Mouse (Mus musculus): ENCODE data around the gene Cntnap5b.
A peak's percentile ranks its signal among the peaks of the same experiment; 100 is the strongest.

Gene Cntnap5b

DNA sequence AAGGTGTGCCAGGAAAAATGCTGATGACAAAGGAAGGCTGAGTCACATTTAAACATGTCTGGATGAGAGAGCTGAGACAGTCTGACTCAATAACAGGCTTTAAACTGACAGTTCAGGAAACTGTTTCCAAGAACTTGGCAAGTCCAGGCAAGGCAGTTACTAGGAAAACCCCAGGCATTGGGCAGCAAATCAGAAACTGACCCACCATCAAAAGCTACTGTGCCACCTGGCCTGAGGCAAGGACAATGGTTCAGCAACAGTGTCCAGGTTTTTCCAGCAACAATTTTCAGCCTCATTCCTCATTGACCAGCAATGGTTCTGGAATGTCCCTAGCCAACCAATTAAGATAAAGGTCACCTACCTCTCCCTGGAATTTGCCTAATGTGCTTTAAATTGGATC lies 399.0 kb downstream of the Cntnap5b start:
- no peak for DNase-seq (ENCODE audit: low spot score in 2 of 2)

DNA sequence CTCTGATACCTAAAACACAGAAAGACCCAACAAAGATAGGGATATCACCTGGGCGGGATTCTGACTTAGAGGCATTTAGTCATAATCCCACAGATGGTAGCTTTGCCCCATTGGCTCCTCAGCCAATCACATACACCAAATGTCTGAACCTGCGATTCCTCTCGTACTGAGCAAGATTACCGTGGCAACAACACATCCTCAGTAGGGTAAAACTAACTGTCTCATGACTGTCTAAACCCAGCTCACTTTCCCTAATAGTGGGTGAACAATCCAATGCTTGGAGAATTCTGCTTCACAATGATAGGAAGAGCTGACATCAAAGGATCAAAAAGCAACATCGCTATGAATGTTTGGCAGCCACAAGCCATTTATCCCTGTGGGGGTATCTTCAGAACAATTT lies 407.5 kb downstream of the Cntnap5b start:
- DNase-seq (ENCODE audit: low spot score in 2 of 2): no peak

DNA sequence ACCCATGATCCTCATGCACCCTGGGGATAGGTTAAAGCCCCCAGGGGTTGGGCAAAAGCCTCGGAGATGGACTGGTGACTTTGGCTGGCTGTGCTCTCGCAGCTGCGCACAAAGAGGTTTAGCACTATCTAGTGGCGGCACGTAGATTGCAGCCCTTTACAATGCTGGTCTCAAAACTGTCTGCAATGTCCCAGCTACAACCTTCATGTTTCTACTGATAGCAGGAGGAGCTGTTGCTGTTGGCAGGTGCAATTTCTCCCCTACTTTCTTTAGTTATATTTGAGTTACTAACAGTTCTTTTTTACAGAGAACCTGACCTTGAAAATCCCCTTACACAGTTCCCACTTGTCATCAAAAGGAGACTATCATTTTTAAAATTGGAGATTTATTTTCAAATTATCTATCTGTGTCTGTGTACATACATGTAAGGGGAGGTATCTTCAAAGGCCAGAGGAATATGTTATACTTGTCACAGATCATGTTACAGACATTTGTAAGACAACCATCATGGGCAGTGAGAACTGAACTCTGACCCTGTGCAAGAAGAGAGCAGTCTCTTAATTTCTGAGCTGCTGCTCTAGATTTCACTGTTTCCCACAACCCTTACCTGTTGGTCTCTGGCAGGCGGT lies 459.5 kb downstream of the Cntnap5b start:
- peak; percentile 7 to 12 for DNase-seq (ENCODE audit: low spot score in 2 of 2)

- no peak for DNase-seq (ENCODE audit: low spot score in 2 of 2)
These were observed 479.4 kb downstream of the Cntnap5b start for GRCm38 (mm10) chr1:100251964-100252363.

GRCm38 (mm10) chr1:100310687-100311086 lies 538.1 kb downstream of the Cntnap5b start:
- no peak for DNase-seq (ENCODE audit: low spot score in 2 of 2)

DNA sequence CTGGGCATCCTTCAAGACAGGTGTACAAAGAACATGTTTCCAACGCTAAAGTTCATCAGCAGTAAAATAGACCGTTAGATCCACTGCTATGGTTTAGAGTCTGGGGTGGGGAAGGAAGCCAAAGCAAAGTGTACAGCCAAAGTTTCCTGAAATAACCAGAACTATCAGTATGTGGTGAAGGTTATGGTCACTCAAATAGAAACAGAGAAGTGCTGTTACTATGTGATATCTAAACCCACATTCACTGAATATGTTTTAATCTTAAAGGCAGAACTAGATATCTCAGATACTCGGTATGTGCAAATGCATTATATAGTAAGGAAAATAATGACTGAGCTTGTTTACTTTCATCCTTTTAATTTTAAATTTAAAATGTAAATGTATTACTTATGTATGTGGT lies 558.5 kb downstream of the Cntnap5b start:
- DNase-seq (ENCODE audit: low spot score in 2 of 2): no peak

DNA sequence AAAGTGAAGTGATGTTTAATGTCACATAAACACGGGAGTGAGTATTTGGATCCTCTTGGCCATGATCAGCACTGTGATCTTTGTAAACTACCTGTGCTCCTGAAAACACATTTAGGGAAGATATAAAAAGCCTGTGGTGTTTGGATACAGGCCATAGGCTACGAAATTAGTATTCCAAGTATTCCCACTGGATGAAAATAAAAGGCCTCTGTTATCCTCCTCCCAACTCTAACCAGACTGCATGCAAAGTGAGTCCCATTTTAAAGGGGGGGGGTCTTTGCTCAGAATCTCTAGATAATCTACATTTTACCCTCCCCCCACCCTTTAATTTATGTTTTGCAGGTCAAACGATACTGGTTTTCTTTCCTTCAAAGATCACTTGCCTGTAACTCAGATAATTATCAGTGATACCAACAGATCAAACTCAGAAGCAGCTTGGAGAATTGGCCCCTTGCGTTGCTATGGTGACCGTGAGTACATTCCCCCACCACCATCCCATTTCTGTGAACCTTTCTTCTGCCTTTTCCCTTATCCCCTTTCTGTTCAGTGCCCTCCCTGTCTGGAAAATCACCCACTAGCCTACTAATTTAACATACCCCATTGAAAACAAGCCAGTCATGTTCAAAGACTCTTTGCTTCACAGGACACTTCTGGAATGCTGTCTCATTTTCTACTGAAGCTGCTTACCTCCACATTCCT lies 597.0 kb downstream of the Cntnap5b start:
- no peak for DNase-seq (ENCODE audit: low spot score in 2 of 2)

- DNase-seq (ENCODE audit: low spot score in 2 of 2): no peak
These were observed 613.7 kb downstream of the Cntnap5b start for GRCm38 (mm10) chr1:100386252-100386651.

DNA sequence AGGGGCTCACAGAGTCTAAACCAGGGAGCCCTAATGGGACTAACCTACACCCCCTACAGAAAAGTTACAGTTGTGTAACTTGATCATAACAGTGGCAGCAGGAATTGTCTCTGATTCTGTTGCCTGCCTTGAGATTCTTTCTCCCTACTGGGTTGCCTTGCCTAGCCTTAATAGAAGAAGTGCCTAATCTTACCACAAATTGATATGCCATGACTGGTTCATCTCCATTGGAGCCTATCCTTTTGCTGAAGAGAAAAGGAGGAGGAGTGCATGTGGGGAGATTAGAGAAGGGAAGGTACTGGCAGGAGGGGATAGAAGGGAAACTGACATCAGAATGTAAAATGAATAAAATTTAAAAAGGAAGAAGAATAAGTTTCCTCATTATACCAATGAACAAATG lies 621.5 kb downstream of the Cntnap5b start:
- DNase-seq (ENCODE audit: low spot score in 2 of 2): no peak

GRCm38 (mm10) chr1:100416658-100417224 lies 644.2 kb downstream of the Cntnap5b start:
- DNase-seq (ENCODE audit: low spot score in 2 of 2): no peak

GRCm38 (mm10) chr1:100430038-100430774 lies 657.6 kb downstream of the Cntnap5b start:
- no peak for DNase-seq (ENCODE audit: low spot score in 2 of 2)

DNA sequence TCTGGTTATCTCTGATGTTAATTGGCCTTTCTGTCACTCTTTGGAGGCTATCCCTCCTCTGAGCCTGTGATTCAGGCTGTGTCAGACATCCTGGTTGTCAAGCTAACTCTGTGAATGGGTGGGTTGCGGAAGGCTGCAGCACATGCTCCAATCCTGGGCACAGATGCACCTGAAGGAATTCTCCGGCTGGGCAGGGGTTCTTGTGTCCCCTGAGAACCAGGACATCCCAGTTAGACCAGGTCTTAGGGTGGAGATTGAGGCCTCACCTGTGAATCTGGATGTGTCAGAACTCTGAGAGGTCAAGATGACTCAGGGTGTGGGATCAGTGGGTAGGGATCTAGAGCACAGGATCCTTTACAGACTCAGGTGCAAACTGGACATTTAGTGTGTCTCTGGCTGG lies 691.3 kb downstream of the Cntnap5b start:
- DNase-seq (ENCODE audit: low spot score in 2 of 2): no peak

DNA sequence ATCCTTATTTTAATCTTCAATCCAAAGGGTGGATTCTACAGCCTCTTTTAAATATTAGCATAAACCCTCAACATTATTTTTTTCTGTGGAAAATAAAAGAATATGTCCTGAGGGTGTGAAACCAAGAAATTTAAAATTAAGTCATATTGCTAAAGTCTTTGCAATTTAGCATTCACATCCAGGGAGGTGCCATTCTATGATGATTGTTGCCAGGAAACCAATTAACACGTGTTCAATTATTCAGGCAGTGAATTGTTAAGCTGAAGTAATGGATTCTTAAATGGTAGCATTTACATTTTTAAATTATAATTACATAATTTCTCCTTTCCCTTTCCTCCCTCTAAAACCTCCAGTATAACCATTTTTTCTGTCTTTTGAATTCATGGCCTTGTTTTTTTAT lies 692.7 kb downstream of the Cntnap5b start:
- DNase-seq (ENCODE audit: low spot score in 2 of 2): no peak

DNA sequence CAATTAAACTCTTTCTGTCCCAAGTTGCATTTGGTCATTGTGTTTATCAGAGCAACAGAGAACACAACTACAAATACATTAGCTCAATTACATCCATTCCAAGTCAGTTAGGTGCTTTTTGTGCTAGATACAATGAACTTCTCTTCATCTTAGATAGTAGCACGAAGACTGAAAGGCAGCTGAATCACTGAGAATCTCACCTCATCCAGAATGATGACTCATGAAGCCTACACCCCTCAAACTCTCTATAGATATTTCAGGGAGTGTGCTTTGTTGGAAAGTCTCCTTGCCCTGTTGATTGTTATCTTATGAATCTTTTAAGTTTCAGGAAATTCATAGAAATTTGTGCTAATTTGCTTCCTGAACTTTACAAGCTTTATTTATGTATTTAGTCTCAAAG lies 695.0 kb downstream of the Cntnap5b start:
- DNase-seq (ENCODE audit: low spot score in 2 of 2): no peak

DNA sequence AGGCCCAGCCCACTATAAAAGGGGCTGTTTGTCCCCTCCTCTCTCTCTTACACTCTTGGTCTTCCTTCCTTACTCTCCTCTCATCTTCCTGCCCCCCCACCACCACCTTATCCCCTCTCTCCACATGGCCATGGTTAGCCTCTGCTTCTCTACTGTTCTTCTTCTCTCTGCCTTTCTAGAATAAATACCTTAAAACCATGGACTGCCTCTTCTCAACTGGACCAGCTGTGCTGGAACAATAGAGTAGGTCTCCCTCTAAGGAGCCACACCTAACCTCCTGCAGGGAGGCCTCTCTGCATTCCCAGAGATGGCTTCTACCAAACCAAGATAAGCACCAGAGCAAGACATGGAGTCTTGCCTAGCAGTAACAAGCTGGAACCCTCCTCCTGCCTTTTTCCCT lies 737.3 kb downstream of the Cntnap5b start:
- no peak for DNase-seq (ENCODE audit: low spot score in 2 of 2)
